Mouse (Mus musculus) E14TG2a.4 (cell line): Measurements from ENCODE around the gene Shank2.

Experiments used
- CTCF ChIP-seq: conservative IDR thresholded peaks from 2 replicates; pipeline ENCODE4 v1.5.1; 2014; ENCODE audit warnings: low read length
- NANOG ChIP-seq: IDR thresholded peaks from 2 replicates; pipeline ENCODE4 v1.6.1; 2014; ENCODE audit warnings: borderline replicate concordance, low read length, mixed read lengths
- POU5F1 ChIP-seq: IDR thresholded peaks from 2 replicates; pipeline ENCODE4 v1.6.1; 2014; ENCODE audit warnings: low read length, borderline replicate concordance

DNA sequence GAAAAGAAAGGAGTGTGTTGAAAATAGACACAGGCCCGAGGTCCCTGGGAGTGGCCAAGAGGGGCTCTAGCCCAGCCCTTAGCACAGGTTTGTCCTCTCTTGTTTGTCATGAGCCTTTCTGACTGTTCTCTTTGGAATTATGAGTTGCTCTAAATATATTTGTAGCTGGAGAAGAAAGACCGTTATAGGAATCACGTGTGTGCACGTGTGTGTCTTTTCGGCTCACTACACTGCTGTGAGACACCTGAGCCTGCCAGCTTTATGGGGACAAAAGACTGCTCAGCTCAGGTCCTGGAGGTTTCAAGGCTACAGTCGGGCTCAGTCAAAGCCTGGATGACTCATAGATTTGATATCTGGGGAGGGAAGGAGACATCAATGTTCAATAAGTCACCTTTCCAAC is 323.1 kb downstream of the Shank2 start:
- TF ChIP-seq CTCF (no peak), POU5F1 (no peak), NANOG (no peak)
